Mouse (Mus musculus) layer of hippocampus, adult 18-20 months (tissue): ENCODE data around the gene P2ry14. TPM values are rescaled to one million over a fixed set of nuclear protein-coding genes. Genes with fewer than 3 reads are reported as not detected.
"Not testable (repeated sequence)": the region's sequence is repeated elsewhere in the genome, so short reads cannot be mapped to it uniquely, and the experiment has no call there.

Experiments used
- DNase-seq, 2 experiments: peaks; one replicate each; pipeline ENCODE4 v3.0.0; 2022; ENCODE audit warnings: low spot score in 2 of 2
- total RNA-seq, 2 experiments: library from RNA; stranded (reverse); gene quantifications; 2 replicates each; pipeline ENCODE4 v1.2.3; 2021

Gene P2ry14
- total RNA-seq, 2 experiments from 2014 or later, result 1.4 to 2.0 TPM

- DNase-seq, result no peak
These were observed 8.2 kb downstream of the P2ry14 start for GRCm38 (mm10) chr3:59145194-59145593.

- no peak for DNase-seq
These were observed 11.7 kb downstream of the P2ry14 start for GRCm38 (mm10) chr3:59141507-59142305.

- DNase-seq, result peak in 1 of 2 experiments; percentile 21
These were observed 12.5 kb downstream of the P2ry14 start for GRCm38 (mm10) chr3:59140941-59141340.

- no peak for DNase-seq
These were observed 13.3 kb downstream of the P2ry14 start for GRCm38 (mm10) chr3:59140115-59140514.

GRCm38 (mm10) chr3:59139651-59140051 is 13.8 kb downstream of the P2ry14 start:
- DNase-seq, result peak in 1 of 2 experiments; percentile 32

- DNase-seq, result no peak
These were observed 14.4 kb downstream of the P2ry14 start for GRCm38 (mm10) chr3:59138946-59139468.

GRCm38 (mm10) chr3:59135911-59136653 is 17.3 kb downstream of the P2ry14 start:
- peak in 1 of 2 experiments; percentile 28 for DNase-seq

GRCm38 (mm10) chr3:59133189-59133588 is 20.2 kb downstream of the P2ry14 start:
- DNase-seq, result no peak

- DNase-seq, result no peak
These were observed 21.5 kb downstream of the P2ry14 start for GRCm38 (mm10) chr3:59131966-59132365.

- DNase-seq, result peak in 1 of 2 experiments; percentile 34
These were observed 22.3 kb downstream of the P2ry14 start for GRCm38 (mm10) chr3:59131081-59131480.

GRCm38 (mm10) chr3:59130431-59130830 is 23.0 kb downstream of the P2ry14 start:
- DNase-seq, result no peak

- DNase-seq, result no peak
These were observed 23.9 kb downstream of the P2ry14 start for GRCm38 (mm10) chr3:59129547-59129946.

GRCm38 (mm10) chr3:59128681-59129080 is 24.7 kb downstream of the P2ry14 start:
- no peak for DNase-seq

GRCm38 (mm10) chr3:59125783-59126555 is 27.4 kb downstream of the P2ry14 start:
- DNase-seq, result no peak

- DNase-seq, result no peak
These were observed 28.4 kb downstream of the P2ry14 start for GRCm38 (mm10) chr3:59125022-59125421.

GRCm38 (mm10) chr3:59121780-59122449 is 31.5 kb downstream of the P2ry14 start:
- DNase-seq, result no peak

- peak in 1 of 2 experiments; percentile 16 for DNase-seq
These were observed 32.2 kb downstream of the P2ry14 start for GRCm38 (mm10) chr3:59121067-59121730.

- DNase-seq, result no peak
These were observed 39.4 kb downstream of the P2ry14 start for GRCm38 (mm10) chr3:59113973-59114517.

GRCm38 (mm10) chr3:59113291-59113690 is 40.1 kb downstream of the P2ry14 start:
- not testable (repeated sequence) for DNase-seq

GRCm38 (mm10) chr3:59111944-59112343 is 41.5 kb downstream of the P2ry14 start:
- DNase-seq, result no peak
